Mouse (Mus musculus): ENCODE data around the gene Fndc4. TPM values are rescaled to one million over a fixed set of nuclear protein-coding genes. Genes with fewer than 3 reads are reported as not detected.

Fndc4 gene
- polyA plus RNA-seq, 1 experiment from 2014 or later, result 90.6 TPM

DNA sequence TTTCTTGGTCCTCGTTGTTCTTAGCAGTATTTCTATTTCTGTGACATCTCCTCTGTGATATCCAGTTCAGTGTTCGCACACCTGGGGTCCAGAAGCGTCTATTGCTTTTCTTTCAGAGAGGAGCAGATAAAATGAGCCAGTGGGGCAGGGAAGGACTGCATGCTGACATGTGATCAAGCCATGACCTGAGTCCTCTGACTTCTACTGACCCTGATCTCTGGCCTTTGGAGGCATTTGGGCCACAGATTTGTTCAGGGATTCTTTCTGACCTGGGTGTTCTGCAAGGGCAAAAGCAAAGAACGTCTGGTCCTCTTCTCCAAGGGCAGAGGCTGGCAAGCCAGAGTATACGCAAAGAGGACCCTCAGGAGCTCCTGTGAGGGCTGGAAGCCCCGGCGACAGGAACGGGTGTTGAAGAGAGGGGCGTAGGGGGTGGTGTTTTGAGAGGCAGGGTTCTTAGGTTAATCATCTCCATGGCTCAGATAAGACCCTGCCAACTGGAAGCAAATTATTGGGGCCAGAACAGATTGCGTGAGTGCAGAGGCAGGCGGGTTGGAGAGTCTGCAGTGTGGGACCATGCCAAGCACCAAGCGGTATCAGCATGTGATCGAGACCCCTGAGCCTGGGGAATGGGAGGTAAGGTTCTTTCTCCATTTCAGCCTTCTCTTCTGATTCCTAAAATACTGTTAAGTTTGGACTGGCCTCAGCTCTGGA lies 1.3 kb upstream of the Fndc4 start, which contains the start of gene Gckr:
TSS of gene Gckr (plus strand) at position 397 of the 711 bp plus-strand sequence.
- H3K36me3 ChIP-seq (ENCODE audit: control insufficient read depth, insufficient read depth), result peaks cover 2% of the 10 kb centered on the region; the same call in 1 of the 2 replicates
- H3K4me1 ChIP-seq (replicated peaks; ENCODE audit: control insufficient read depth, insufficient read depth, low read length), result peaks cover 15% of the 10 kb centered on the region
- H3K9me3 ChIP-seq (ENCODE audit: control insufficient read depth, low read length), result no peaks in the 10 kb centered on the region
- no peak for ATAC-seq
- WGBS, result 81% methylated on average over 13 of the region's 13 CpGs
- H3K9ac ChIP-seq (replicated peaks; ENCODE audit: low read depth, low read length), result peak within 1 kb of the TSS; percentile 96; the same call in 1 of the 2 replicates
- H3K4me2 ChIP-seq (ENCODE audit: low read length), result peak within 1 kb of the TSS; percentile 84
- H3K27me3 ChIP-seq (replicated peaks; ENCODE audit: control insufficient read depth, insufficient read depth, low read length), result no peaks in the 10 kb centered on the region
- H3K27ac ChIP-seq (ENCODE audit: low read length), result no peak within 1 kb of the TSS
- H3K4me3 ChIP-seq (replicated peaks; ENCODE audit: low read length), result peak within 1 kb of the TSS; percentile 79

DNA sequence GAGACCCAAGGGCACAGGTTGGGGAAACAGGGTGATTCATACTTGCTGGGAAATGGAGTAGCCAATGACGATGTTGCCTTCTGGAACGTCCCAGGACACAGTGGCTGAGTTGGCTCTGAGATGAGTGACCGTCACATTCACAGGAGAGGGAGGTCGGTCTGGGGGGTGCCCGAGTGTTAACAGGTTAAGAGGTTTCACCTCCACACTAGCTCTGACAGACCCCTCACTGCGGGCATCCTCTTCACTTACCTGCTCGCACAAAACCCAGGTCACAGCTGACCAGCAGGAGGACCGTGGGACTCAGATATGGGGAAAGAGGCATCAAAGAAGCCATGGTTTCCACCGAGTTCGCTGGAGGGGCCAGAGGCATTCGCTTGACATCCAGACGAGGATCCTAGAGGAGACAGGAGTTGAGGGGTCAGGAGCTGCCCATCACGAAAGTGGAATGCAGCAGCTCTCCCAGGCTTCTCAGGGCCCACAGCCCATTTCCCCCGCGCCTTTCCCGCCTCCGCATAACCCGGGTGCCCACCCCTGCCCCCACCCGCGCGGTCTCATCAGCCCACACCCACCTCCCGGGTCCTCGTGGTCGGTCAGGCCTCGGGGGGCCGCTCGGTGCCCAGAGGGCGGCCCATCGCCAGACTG lies 795 bp downstream of the Fndc4 start:
- H3K36me3 ChIP-seq (ENCODE audit: control insufficient read depth, insufficient read depth), result peaks cover 2% of the 10 kb centered on the region; the same call in 1 of the 2 replicates
- WGBS, result 4% methylated on average over 24 of the region's 29 CpGs
- ATAC-seq, result peak; percentile 13; the same call in 1 of the 2 replicates
- H3K9me3 ChIP-seq (ENCODE audit: control insufficient read depth, low read length), result no peaks in the 10 kb centered on the region
- H3K27me3 ChIP-seq (replicated peaks; ENCODE audit: control insufficient read depth, insufficient read depth, low read length), result no peaks in the 10 kb centered on the region
- H3K4me1 ChIP-seq (replicated peaks; ENCODE audit: control insufficient read depth, insufficient read depth, low read length), result peaks cover 29% of the 10 kb centered on the region
- H3K27ac ChIP-seq (ENCODE audit: low read length), result peak overlapping the region; percentile 78; the same call in 1 of the 2 replicates
- peak overlapping the region; percentile 79 for H3K4me3 ChIP-seq (replicated peaks; ENCODE audit: low read length)
- peak overlapping the region; percentile 84 for H3K4me2 ChIP-seq (ENCODE audit: low read length)
- peak overlapping the region; percentile 96 for H3K9ac ChIP-seq (replicated peaks; ENCODE audit: low read depth, low read length)

DNA sequence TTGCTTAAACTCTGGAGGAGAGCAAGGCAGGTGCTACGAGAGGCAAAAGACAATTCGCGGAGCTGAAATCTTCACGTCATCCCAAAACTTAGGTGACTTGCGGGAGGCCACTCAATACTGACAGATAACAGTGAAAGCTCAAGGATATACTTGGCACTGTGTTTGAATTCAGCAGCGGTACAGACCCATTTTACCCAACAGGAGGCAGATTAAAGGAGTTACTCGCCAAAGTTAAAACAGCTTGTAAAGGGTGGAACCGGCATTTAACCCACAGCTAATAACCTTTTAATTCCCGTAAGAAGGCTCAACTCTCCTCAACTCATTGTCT lies 4.6 kb downstream of the Fndc4 start:
- H3K27ac ChIP-seq (ENCODE audit: low read length), result peak overlapping the region; percentile 86
- H3K4me3 ChIP-seq (replicated peaks; ENCODE audit: low read length), result peak overlapping the region; percentile 65
- no peak for ATAC-seq
- H3K4me1 ChIP-seq (replicated peaks; ENCODE audit: control insufficient read depth, insufficient read depth, low read length), result peaks cover 32% of the 10 kb centered on the region
- peak overlapping the region; percentile 44 for H3K9ac ChIP-seq (replicated peaks; ENCODE audit: low read depth, low read length)
- H3K4me2 ChIP-seq (ENCODE audit: low read length), result peak overlapping the region; percentile 94
- H3K36me3 ChIP-seq (ENCODE audit: control insufficient read depth, insufficient read depth), result peaks cover 7% of the 10 kb centered on the region; the same call in 1 of the 2 replicates
- H3K9me3 ChIP-seq (ENCODE audit: control insufficient read depth, low read length), result no peaks in the 10 kb centered on the region
- no peaks in the 10 kb centered on the region for H3K27me3 ChIP-seq (replicated peaks; ENCODE audit: control insufficient read depth, insufficient read depth, low read length)
- 3% methylated on average over 9 of the region's 9 CpGs for WGBS

DNA sequence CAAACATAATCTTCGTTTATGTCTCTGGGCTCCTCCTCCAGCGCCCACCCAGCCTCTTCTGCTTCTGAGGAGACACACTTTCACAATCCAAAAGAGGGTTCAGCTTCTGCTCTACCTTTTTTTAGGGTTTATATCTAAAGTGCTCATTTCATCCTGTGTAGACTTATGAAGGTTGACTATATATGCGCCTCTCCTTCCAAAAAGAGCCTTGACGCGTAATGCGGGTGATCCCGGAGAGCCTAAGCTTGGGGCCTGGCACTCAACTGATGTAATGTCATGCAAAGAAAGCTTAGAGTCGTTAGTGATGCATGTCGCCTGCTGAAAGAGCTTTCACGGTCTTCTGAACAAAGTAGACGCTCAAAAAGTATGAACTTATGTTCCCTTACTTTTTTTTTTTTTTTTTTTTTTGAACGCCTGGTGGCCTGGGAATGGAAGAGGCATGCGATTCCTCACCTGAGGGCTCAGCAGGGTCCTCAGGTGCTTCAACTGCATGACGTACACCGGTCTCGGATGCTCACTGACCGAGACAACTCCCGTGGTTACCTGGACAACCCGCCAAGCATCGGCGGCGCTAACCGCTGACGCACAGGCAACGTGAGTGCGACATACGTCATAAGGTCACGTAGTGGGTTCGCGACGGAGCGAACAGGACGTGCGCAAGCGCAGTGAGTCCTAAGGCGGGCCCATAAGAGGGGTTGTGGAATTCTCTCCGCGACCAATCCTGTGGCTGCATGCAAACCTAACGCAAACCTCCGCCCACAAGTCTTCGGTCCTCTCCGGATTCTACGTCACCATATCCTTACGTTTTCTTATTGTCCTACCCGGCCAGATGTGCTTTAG lies 5.1 kb downstream of the Fndc4 start, which contains the start of gene Ift172:
TSS of gene Ift172 (minus strand) at position 596 of the 840 bp plus-strand sequence.
- Histone ChIP-seq H3K27ac (ENCODE audit: low read length) (peak within 1 kb of the TSS; percentile 86), H3K27me3 (replicated peaks; ENCODE audit: control insufficient read depth, insufficient read depth, low read length) (no peaks in the 10 kb centered on the region), H3K4me3 (replicated peaks; ENCODE audit: low read length) (peak within 1 kb of the TSS; percentile 65), H3K9me3 (ENCODE audit: control insufficient read depth, low read length) (no peaks in the 10 kb centered on the region), H3K4me2 (ENCODE audit: low read length) (peak within 1 kb of the TSS; percentile 94), H3K9ac (replicated peaks; ENCODE audit: low read depth, low read length) (peak within 1 kb of the TSS; percentile 58), H3K36me3 (ENCODE audit: control insufficient read depth, insufficient read depth) (peaks cover 7% of the 10 kb centered on the region; the same call in 1 of the 2 replicates), H3K4me1 (replicated peaks; ENCODE audit: control insufficient read depth, insufficient read depth, low read length) (peaks cover 32% of the 10 kb centered on the region)
- peak; percentile 93 for ATAC-seq
- WGBS, result 3% methylated on average over 45 of the region's 45 CpGs

DNA sequence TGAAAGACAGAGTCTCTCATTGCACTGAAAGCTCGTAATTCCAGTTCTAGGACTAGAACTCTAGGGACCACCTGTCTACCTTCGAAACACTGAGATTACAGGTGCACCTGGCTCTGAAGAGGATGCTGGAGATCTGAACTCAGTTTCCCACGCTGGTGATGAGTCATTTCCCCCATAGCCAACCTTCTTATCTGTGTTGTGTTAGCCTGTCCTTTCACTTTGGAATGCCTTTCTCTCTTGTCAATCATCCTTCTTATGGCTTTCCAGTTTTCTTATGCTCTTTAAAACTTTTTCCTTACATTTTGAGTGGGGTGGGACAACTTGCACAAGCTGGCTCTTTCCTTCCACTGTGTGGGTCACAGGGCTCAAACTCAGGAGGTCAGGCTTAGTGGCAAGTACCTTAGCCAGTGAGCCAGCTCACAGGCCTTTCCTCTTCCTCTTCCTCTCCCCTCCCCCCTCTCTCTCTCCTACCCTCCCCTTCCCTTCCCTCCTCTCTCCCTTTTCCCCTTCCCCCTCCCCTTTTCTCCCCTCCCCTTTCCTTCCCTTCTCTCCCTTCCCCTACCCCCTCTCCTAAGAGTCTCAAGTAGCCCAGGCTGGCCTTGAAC lies 6.2 kb downstream of the Fndc4 start:
- WGBS, result 81% methylated on average over 3 of the region's 3 CpGs
- peaks cover 27% of the 10 kb centered on the region for H3K4me1 ChIP-seq (replicated peaks; ENCODE audit: control insufficient read depth, insufficient read depth, low read length)
- H3K9me3 ChIP-seq (ENCODE audit: control insufficient read depth, low read length), result no peaks in the 10 kb centered on the region
- H3K4me2 ChIP-seq (ENCODE audit: low read length), result peak overlapping the region; percentile 94
- H3K36me3 ChIP-seq (ENCODE audit: control insufficient read depth, insufficient read depth), result peaks cover 12% of the 10 kb centered on the region; the same call in 1 of the 2 replicates
- H3K27ac ChIP-seq (ENCODE audit: low read length), result no peak overlapping the region
- H3K9ac ChIP-seq (replicated peaks; ENCODE audit: low read depth, low read length), result no peak overlapping the region
- H3K4me3 ChIP-seq (replicated peaks; ENCODE audit: low read length), result no peak overlapping the region
- ATAC-seq, result no peak
- H3K27me3 ChIP-seq (replicated peaks; ENCODE audit: control insufficient read depth, insufficient read depth, low read length), result no peaks in the 10 kb centered on the region

DNA sequence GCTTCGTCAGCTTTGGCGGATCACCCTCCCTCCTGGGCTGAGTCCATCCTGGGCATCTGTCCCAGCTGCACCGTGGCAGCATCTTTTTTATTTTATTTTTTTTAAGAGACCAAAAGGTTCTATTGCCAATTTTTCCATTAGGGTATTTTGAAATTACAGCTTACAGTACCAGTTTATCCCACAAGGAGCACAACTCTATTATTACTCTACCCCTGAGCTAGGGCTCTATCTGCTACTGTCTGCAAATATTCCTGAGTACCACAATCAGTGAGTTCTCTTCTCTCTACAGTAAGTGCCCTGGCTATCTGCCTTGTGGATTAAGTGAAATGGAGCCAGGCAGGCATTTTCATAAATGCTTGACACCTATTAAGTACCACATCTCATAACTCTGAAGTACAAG lies 7.2 kb downstream of the Fndc4 start:
- H3K9me3 ChIP-seq (ENCODE audit: control insufficient read depth, low read length), result no peaks in the 10 kb centered on the region
- peaks cover 17% of the 10 kb centered on the region for H3K4me1 ChIP-seq (replicated peaks; ENCODE audit: control insufficient read depth, insufficient read depth, low read length)
- 73% methylated on average over 3 of the region's 3 CpGs for WGBS
- no peak overlapping the region for H3K4me3 ChIP-seq (replicated peaks; ENCODE audit: low read length)
- ATAC-seq, result no peak
- no peak overlapping the region for H3K9ac ChIP-seq (replicated peaks; ENCODE audit: low read depth, low read length)
- no peaks in the 10 kb centered on the region for H3K27me3 ChIP-seq (replicated peaks; ENCODE audit: control insufficient read depth, insufficient read depth, low read length)
- H3K36me3 ChIP-seq (ENCODE audit: control insufficient read depth, insufficient read depth), result peaks cover 17% of the 10 kb centered on the region
- no peak overlapping the region for H3K27ac ChIP-seq (ENCODE audit: low read length)
- H3K4me2 ChIP-seq (ENCODE audit: low read length), result no peak overlapping the region

DNA sequence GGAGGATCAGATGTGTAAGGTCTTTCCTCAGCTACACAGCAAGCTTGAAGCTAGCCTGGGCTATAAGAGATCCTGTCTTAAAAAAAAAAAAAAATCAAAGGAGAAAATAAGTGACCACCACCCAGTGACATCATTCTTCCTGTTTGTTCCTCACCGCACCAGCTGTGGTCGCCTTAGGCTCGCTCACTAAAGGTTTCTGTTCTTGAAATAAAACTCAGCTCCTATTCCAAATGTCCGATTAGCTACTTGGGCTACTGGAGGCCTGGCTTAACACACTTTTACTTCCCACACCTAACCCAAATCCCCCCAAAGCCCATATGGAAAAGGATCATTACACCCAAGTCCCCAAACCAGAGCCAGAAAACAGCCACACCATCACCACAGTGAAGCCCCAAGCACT lies 7.7 kb downstream of the Fndc4 start:
- no peaks in the 10 kb centered on the region for H3K9me3 ChIP-seq (ENCODE audit: control insufficient read depth, low read length)
- H3K4me2 ChIP-seq (ENCODE audit: low read length), result no peak overlapping the region
- no peak overlapping the region for H3K4me3 ChIP-seq (replicated peaks; ENCODE audit: low read length)
- H3K27ac ChIP-seq (ENCODE audit: low read length), result no peak overlapping the region
- ATAC-seq, result no peak
- H3K9ac ChIP-seq (replicated peaks; ENCODE audit: low read depth, low read length), result no peak overlapping the region
- peaks cover 19% of the 10 kb centered on the region for H3K36me3 ChIP-seq (ENCODE audit: control insufficient read depth, insufficient read depth)
- H3K4me1 ChIP-seq (replicated peaks; ENCODE audit: control insufficient read depth, insufficient read depth, low read length), result peaks cover 17% of the 10 kb centered on the region
- WGBS, result 87% methylated on average over 4 of the region's 4 CpGs
- no peaks in the 10 kb centered on the region for H3K27me3 ChIP-seq (replicated peaks; ENCODE audit: control insufficient read depth, insufficient read depth, low read length)

DNA sequence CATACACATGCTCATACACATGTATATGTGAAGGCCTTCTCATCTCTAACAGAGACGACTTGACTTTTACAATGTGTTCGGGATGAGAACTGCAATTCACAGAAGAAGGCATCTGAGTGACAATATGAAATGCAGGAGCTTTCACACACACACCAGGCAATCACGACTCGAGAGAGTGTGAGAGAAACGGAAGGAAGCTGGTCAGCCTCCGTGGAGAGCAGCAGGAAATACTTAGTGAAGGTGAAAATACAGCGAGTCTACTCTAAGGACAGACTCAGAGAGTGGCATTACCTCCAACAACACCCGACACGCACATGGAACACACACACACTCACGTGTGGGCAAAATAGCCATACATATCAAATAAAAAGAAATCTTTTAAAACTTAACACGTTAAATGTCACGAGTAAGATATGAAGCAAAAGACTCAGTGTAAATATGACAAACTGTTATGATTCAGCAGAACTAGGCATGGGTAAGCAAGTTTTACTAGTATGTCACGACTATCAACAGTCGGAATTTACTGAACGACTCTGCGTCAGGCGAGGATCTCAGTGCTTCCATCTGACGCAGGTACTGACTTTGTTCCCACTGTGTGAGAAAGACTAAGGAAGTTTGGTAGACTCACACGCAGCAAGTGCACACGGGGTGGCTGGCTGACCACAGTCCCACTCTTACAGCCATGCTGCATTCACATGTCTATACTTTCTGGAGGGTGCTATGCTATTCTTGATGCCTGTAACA lies 16.5 kb downstream of the Fndc4 start:
- no peak for ATAC-seq
- Histone ChIP-seq H3K27ac (ENCODE audit: low read length) (no peak overlapping the region), H3K36me3 (ENCODE audit: control insufficient read depth, insufficient read depth) (peaks cover 30% of the 10 kb centered on the region), H3K9ac (replicated peaks; ENCODE audit: low read depth, low read length) (no peak overlapping the region), H3K9me3 (ENCODE audit: control insufficient read depth, low read length) (no peaks in the 10 kb centered on the region), H3K27me3 (replicated peaks; ENCODE audit: control insufficient read depth, insufficient read depth, low read length) (no peaks in the 10 kb centered on the region), H3K4me3 (replicated peaks; ENCODE audit: low read length) (no peak overlapping the region), H3K4me2 (ENCODE audit: low read length) (no peak overlapping the region), H3K4me1 (replicated peaks; ENCODE audit: control insufficient read depth, insufficient read depth, low read length) (no peaks in the 10 kb centered on the region)
- 90% methylated on average over 20 of the region's 20 CpGs for WGBS
